Mouse (Mus musculus): ENCODE measurements around the gene Kiz.

The Kiz gene

DNA sequence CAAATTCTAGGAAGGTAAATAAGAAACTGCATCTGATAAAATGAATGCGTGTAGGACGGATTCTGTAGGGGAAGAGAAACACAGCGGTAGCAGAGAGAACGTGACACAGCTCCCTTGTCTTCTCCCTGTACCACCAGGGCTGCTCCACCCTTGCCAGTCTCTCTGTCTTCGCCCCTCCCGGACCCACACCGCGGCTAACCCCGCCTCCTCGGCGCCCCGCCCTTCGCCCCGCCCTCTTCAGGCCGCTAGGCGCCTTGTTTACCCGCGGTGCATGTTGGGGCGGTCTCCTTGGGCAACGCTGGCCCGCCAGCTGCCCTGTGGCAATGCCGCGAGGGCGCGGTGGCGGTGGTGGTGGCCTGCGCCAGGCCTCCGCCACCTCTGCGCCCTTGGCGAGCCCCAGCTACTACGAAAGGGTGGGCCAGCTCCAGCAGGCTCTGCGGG is at the start of gene Kiz:
TSS of gene Kiz (plus strand) at position 266 of the 441 bp plus-strand sequence.
- peak; percentile 98 for DNase-seq

DNA sequence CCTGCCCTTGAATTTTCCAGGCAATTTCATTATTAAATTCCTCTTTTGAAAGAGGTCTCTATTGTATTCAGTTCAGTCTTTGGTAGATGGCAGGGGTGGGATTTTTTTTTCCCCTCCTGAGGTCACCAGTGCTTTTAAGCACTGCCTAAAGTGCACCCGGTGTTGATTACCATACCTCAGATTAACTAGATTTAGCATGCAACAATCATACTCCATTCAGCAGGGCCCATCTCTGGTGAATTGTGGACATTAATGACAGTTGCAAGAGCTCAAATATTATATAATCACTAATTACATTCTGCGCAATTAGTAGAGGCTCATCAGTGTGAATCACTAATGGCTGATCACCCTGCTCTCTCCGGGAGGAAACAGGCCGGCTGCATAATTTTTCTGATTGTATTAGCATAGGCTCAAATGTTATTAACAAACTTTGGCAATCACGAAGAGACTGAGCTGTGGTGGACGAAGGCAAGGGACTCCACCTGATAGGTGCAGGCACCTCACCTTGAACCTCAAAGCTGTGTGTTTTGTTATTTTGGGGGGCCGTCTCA is 45.9 kb upstream of the Kiz start:
- DNase-seq, result no peak

DNA sequence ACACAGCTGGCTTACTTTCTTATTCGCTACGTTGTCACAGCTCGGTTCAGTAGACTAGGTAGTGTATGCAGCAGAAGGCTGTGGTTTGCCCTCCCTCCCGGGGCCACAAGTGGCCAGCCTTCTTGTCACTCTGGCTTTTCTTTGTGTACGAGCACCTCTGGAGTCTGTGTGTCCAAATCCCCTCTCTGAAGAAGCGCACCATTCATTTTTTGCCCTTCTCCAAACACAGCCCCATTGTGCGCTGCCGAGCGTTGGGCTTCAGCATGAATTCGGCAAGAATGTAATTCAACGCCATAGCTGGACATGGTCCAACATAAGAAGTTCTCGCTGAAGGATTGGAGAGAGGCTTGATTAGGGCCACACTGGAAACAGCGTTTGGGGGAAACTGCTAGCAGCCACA is 45.0 kb upstream of the Kiz start:
- no peak for DNase-seq

DNA sequence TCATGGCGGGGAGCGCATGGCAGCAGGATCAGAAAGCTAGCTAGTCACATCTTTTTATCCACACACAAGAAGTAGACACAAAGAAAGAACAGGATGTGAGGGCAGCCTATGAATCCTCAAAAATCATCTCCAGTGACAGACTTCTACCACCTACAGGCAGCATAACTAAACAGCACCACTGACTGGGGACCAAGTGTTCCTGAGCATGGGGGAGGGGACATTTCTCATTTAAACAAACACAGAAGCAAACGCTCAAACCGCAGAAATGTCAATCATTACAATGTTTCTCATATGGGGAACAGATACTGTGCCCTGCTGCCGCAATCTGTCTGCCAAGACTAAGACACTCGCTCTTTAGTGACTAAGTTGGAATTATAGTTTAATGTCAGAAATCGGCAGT is 40.7 kb upstream of the Kiz start:
- no peak for DNase-seq

DNA sequence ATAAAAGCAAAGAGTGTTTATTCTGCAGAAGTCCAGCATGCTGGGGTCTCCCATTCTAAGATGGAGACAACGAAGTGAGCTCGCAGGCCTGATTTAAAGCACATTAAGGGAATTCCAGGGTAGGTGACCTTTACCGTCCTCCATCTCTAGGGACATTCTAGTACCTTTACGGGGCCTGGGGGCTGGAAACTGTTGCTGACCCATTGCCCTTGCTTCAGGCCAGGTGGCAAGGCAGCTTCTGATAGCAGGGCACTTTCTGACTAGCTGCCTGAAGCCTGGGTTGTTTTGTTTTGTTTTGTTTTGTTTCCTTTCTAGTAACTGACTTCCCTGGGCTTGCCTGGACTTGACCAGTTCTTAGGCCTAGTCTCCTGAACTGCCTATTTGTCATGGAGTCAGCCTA is 36.6 kb upstream of the Kiz start:
- DNase-seq, result no peak

DNA sequence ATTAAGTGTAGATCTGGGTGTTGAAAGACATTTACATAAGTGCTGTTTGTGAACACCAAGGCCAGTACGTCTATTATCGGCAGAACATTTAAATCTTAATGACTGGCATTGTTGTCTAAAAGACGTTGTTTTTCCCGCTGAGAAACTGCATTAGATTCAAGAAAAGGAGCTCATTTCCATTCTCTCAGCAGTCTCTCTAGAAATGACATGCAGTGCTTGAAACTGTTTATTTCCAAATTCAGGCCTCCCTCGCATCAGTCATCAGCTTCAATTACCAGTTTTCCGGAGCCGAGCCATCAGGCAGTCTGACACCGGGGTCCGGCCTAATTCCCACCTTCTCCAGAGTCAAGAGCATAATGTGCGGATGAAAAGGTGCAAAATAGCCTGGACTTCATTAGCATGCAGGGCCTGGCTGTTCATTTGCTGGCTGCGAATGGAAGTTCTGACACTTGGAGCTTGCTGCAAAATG is 32.1 kb upstream of the Kiz start:
- DNase-seq, result no peak

DNA sequence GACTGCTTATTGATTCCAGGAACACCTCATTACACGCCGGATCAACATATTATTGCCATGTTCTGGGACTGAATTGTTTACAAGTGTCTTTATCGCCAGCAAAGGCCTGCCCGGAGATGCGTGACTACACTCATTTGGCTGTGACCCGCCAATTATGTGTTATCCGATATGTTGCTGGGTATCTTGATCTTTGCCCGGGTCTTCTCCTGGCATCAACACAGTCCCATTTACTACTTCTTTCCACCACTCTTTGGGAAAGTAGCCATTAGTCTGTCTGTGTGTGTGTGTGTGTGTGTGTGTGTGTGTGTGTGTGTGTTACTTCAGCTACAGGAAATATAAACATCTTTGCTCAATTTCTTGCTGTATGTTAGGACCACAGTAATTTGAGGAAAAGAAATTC is 31.6 kb upstream of the Kiz start:
- no peak for DNase-seq

DNA sequence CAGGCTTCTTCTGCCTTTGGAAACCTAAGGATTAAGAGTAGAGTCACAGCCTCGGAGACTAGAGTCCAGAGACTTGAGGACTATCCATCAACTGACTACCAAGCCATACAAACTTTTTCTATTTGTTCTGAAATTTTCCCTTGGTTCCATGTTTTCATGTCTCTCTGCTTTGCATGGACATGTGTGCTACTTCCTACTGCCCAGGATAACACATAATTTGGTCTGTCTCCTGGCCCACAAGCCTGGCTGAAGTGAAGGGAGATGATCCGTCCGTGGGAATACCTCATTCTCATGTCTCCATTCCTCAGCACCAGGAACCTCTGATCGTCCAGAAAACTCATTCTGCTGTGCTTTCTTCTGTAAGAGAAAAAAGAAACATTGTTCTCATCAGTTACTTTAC is 27.7 kb upstream of the Kiz start:
- DNase-seq, result no peak

DNA sequence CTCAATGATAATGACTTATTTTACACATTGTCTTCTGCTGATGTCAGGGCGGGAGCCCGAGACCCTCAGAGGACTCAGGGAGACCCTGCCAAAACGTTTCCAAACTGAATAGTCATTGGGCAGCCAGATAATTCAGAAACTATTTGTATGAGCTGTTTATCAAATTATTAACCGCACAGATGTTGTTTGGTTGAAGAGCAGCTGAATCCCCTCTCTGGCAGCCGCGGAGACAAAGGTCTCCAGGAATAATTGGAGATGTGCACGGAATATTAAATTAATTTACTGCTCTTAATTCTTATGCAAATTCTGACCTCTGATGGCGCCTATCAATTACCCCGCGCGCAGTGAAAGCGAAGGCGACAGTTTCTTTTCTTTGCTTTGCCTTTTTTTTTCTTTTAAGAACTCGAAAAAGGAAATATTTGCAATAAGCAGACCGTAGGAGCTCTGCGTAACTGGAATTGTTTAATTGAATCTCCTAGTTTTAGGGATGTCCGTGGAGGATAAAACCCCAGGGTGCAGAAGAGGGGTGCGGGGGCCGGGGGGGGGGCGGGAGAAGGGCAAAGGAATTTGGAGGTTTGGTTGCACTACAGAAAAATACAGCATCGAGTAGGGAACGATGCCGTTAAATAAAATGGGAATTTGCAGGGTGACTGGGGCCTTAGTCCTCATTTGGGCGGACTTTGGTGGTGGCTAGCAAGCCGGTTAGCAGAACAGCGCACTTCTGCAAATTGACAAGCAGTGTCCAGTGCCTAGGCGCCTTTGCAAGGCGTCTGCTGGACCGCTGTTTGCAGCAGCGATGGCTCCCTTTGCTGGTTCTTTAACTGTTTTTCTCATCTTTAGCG is 22.2 kb upstream of the Kiz start:
- DNase-seq, result no peak

DNA sequence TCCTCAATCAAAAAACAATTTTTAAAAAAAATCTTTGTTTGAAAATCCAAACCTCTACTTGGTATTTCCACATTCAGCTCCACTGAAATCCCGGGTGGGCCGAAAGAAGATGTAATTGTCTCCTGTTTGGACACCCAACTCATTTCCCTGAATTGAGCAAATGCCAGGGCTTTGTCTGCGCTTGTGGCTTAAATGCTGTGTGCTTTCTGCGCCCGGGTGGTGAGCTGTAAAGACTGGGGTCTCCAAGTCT is 21.7 kb upstream of the Kiz start:
- no peak for DNase-seq

DNA sequence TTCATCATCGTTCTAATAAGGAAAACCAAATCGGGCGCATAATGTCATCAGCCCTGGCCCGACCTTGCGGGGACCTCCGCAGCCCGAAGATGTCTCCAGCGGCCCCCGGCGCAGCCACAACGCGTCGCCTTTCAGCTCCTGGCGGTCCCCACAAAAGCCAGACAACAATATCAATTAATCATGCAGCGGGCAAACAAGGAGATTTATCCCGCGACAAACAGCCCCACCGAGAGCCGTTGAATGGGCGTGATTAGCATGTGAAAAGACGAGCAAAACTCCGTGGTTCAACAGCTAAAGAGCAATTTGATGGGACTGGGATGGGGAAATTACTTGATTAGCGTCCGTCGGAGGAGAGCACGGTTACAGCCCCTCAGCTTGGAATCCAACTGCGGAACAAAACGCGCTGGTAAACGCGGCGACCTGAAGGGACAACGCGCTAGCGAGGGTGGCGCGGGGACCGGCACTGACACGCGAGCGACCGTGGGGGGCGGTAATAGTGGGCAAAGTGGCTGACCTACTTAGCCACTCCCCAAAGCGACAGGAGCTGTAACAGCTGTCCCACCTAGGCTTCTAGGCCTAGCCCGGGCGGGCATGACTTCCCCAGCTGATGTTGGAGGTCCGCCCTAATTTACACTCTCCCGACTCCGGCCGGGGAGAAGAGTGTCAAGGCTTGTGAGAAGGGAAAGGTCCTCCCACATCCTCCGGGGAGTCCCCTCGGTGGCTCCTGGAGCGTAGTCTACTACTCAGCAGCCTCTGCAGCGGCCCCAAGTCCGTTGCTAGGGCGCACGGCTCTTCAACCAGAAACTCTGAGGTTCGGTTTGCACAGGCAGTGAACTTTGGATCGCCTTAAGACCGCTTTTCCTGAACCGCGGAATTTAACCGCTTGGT is 21.1 kb upstream of the Kiz start:
- DNase-seq, result no peak

DNA sequence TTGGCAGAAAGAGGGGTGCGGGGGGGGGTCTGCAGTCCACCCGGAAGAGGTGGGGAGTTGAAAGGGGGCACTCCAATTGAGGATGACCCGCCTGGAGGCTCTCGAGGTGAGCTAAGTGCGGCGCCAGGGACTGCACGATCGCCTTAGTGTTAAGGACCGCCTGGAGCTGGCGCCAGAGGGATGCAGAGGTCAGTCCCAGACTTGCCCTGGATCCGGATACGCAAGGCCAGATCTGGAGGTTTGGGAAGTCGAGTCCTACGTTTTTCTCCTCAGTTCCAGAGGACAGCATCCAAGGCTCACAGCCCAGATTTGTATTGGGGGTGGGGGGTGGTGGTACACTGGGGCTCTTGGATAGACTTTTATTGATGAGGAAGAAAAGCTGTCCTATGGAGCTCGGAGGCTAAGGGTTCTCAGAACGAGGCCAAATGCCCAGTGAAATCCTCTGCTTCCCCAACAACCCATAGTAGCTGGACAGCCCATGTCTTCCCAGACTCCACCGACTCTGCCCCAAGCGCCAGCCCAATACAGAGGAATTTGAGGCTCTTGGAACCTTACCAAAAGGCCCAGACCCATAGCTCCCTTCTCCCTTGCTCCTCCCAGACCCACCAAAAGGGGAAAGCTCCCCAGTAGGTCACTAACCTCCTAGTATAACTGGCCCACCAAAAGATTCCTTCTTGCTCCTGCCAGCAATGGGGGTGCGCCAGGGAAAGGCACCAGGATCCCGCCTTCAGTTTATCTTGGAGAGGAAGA is 20.2 kb upstream of the Kiz start:
- DNase-seq, result no peak

DNA sequence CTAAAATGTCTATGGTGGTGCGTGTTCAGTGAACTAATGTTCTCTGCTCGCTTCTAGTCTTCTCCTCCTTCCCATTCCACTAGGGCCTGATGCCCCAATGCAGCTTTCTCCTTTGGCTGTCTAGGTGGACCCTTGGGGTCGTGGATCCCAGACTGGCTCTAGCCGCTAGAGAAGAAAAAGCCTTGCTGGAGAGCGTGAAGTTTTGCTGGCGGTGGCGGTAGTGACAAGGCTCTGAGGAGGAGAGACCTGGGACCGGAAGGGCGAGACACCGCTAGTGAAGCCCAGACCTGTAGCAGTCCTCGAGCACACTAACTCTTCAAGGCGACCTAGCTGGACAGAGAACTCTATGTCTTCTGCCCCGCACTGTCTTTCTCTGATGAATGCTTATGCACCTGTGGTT is 19.4 kb upstream of the Kiz start:
- no peak for DNase-seq

DNA sequence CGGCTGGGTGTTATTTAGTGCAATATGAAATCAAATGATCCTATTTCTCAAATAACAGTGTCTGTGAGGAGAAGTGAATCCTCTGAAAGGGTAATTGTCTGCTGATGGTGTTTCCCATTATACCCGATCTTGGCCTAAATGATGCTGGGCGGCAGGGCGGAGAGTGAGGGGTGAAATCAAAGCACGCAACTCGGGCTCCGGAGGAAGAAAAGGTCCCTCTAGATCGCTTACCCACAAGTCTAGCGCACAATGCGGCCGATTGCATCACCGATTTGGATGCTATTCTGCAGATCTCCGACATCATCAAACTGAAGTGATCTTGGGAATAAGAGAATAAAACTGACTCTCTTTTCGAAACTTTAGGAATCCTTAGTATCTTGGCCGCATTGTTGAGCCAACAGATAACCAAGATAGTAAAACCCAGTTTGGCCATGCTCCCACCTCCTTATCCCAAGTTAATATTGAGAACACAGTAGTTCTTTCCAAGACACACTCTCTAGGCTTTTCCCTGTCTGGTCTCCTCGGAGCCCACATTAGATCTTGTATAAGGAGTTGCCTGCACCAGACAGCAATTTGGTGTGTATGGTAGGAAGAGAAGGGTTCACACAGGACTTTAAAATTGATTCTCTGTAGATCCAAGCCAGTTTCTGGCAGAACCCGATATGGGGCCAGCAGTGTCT is 18.7 kb upstream of the Kiz start:
- DNase-seq, result no peak

DNA sequence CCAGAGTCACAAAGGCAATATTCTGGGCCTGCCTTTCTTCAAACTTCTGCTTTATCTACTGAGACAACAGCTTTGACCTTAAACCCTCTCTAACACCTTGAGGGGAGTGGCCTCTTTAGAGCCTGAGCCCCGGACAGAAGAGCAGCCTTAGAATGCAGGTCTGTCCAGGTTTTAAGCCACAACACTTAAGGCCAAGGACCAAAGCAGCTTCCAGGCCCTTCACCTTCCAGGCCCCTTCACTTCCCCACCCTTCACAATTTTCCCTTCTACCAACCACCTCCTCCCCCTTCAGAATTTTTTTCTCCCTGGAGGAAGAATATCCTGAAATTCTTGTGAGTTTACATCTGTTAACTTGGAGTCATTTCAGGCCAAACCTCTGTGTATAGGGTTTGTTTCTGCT is 18.0 kb upstream of the Kiz start:
- no peak for DNase-seq

DNA sequence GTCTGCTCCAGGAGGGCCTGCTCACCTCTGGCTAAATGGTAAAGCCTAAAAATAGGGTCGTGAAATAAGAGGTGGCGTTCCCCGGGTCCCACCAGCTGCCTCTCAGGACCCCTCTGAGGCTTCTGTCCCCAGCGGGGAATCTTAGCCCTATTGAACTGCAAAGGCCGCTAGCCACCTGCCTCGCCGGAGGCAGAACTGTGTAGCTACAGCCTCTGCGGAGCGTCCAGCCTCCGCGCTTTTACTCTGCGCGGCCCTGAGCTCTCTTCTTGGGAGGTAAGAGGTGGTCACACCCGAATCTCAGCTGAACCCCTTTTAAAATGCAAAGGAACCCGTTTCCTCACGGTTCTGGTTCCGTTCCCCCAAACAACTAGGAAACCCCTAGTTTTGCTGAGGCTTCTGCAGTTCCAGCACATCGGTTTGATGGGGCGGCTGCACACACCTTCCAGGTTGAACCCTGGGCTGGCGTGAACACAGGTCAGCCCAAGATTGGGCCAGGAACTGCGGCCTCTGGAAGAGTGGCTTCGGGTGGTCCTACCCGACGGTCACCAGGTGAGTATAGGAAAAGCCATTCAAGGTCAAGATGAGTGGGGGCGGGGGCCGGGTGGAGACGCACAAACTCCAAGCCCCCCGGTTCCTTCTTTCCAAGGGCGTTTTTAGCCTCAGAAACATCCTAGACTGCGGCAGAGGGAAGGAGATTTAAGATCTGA is 16.9 kb upstream of the Kiz start:
- no peak for DNase-seq

DNA sequence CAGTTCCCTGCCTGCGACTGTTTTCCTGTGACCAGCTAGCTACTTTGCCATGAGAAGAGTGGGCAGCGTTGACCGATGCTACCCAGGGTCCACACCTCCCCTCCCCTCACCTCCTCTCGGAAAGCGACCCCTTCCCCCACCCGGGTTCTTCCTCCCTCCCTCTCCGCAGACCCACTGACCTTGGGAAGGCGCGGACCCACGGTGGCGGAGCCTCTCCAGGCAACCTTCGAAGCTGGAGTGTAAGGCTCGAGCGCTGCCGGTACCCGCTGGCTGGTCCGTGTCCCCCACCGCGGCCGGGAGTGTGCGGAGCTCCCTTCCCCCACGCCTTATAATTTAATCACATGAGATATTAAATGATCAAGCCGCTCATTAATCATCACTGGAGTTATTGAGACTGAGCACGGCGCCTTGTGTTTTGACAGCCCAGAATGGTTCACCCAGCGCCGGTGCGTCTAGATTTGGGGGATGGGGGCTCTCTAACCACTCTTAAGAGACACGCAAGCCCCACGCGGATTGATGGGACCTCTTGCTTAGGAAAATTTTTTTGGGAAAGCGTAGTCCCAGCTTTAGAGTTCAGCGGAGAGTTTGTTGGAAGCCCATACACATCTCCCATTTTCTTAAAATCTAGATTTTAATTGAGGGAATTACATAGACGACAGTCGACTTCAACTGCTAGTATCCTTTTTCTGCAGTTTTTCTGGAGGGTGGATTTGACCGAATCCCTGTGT is 16.2 kb upstream of the Kiz start:
- DNase-seq, result no peak

DNA sequence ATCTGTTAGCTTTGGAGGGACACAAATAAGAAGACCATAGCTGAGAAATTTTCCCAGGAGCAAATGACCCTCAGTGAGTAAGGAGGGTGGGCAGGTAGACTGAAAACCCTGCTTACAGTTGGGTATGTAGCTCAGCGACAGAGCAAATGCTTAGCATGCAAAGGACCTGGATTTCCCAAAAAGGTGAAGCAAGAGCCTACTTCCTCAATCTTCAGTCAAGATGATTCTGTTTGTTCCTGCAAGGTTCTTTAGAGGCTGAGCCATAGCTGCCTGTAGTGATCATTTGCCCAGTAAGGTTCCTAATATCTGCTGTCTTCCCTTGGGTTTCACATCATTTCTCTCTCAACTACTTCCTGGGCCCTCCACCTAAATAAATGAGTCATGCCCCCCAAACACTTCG is 7.8 kb upstream of the Kiz start:
- DNase-seq, result no peak

DNA sequence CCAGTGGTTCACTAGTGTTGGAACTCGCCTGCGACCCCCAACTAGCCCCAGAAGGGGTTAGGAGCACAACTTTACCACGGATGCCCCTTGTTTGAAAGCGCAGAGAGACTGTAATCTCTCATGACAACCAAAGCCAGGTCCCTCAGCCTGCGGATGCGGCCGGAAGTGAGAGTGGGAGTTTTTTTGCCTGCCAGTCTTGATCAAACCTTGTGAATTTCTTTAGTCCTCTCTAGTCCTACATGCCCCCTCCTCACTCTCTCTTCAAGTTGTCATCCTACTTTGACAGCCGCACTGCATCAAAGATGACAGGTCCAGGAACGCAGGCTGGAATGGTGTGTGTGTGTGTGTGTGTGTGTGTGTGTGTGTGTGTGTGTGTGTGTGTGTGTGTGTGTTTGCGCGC is 456 bp downstream of the Kiz start:
- DNase-seq, result peak; percentile 70

DNA sequence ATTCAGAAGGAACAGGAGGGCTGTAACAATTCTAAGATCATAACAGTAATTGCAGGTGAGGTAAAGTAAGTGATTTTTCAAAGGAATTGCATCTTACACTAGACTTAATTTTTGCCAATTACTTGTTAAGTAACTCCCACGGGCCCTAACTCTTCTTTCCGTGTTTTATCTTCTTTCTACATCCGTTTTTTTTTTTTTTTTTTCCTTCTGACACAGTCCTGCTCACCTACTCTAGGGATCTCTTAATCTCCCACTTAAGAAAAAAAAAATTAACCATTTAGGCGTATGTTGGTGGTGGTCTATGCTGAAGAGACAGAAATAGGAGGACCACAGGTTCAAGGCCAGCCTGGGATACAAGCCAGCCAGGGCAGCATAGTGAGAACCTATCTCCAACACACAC is 1.2 kb downstream of the Kiz start:
- DNase-seq, result no peak

DNA sequence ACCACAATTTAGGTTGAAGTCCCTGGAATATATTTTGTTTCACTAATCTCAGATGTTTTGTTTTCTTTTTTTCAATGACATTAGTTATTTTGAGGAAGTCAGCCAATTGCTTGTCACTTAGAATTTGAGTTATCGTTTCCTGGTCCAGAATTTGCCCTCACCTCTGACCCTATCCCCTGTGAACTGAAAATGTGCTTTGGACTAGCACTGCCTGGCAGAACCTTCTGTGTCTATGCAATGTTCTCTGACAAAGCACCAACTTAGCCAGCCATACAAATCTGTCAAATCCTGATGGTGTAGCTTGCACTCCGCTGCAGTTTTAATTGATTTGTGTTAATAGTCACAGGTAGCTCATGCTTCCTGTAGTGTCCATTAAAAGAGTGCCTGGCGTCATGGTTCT is 10.1 kb downstream of the Kiz start:
- DNase-seq, result no peak

Data from thymus, postnatal 14 days (tissue).